Mouse (Mus musculus) embryonic facial prominence, embryonic 15.5 days (tissue): ENCODE results near the gene Hesx1. TPM values are rescaled to one million over a fixed set of nuclear protein-coding genes. Genes with fewer than 3 reads are reported as not detected.

Experiments
- ATAC-seq: fragments of 200-750 bp; cut with Nextera tagmentation; 2 replicates; pipeline ENCODE4 v1.8.0; 2017; ENCODE audit warnings: low read depth, moderate TSS enrichment; ENCODE audit not compliant: insufficient number of reproducible peaks, low FRiP score, low TSS enrichment
- H3K27ac ChIP-seq: fragments of 300-500 bp; sonication (generic); replicated peaks from 2 replicates; pipeline ENCODE4 v1.5.1; 2015; ENCODE audit warnings: mild to moderate bottlenecking, inconsistent platforms
- H3K27me3 ChIP-seq: fragments of 300-500 bp; sonication (generic); 2 replicates; pipeline ENCODE4 v1.6.1; 2015; ENCODE audit warnings: inconsistent platforms
- H3K36me3 ChIP-seq: fragments of 300-500 bp; sonication (generic); 2 replicates; pipeline ENCODE4 v1.6.1; 2015; ENCODE audit warnings: mild to moderate bottlenecking, inconsistent platforms
- H3K4me1 ChIP-seq: fragments of 300-500 bp; sonication (generic); 2 replicates; pipeline ENCODE4 v1.6.1; 2015; ENCODE audit warnings: inconsistent platforms
- H3K4me2 ChIP-seq: fragments of 300-500 bp; sonication (generic); replicated peaks from 2 replicates; pipeline ENCODE4 v1.6.1; 2015; ENCODE audit warnings: mild to moderate bottlenecking, inconsistent platforms
- H3K4me3 ChIP-seq: fragments of 300-500 bp; sonication (generic); replicated peaks from 2 replicates; pipeline ENCODE4 v1.5.1; 2015; ENCODE audit warnings: mild to moderate bottlenecking, inconsistent platforms
- H3K9ac ChIP-seq: fragments of 300-500 bp; sonication (generic); 2 replicates; pipeline ENCODE4 v1.6.1; 2015; ENCODE audit warnings: inconsistent platforms
- H3K9me3 ChIP-seq: fragments of 300-500 bp; sonication (generic); replicated peaks from 2 replicates; pipeline ENCODE4 v1.6.1; 2016; ENCODE audit warnings: inconsistent platforms
- WGBS: fragments of 180-500 bp; shearing (Covaris S2); methylation state at CpG from one replicate; pipeline ENCODE4 v1.1.7; 2015; 5-methylcytosine and 5-hydroxymethylcytosine counted together
- polyA plus RNA-seq: library from polyadenylated mRNA; unstranded; fragments of >200 nt; fragmentation: Nextera tagmentation; extraction: Ambion mirVana; gene quantifications from 2 replicates; pipeline ENCODE4 v1.2.1, GENCODE M21; 2015

The Hesx1 gene
- polyA plus RNA-seq, 1 experiment from 2014 or later, result 0.28 TPM

DNA sequence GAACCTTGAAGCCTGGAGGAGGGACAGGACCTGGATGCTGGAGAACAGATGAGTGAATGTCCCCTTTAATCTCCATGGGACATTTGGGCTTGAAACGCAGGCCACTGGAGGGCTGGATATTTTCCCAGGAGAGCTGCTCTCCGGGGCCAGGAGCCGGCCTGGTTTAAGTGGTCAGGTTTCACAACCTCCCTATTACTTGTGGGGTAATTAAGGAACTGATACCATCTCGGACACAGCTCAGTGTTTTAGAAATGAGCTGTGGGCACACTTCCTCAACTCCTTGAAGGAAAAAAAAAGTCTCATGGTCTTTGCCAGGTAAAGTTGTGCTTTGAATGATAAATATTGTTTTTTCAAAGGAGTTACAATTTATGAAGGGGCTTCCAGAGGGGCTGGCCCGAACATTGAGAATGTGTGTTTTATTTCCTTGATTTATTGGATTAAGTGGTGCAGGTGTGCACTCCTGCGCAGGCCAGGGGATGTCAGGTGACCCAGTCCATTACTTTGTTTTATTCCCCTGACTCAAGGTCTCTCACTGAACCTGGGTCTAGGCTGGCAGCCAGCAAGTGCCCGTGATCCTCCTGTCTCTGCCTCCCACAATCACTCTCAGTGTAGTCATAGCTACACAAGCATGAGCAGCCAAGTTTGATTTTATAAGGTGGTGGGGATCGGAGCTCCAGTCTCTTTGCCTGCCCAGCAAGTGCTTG is 48.2 kb downstream of the Hesx1 start:
- H3K27ac ChIP-seq, result peak overlapping the region; percentile 45; the same call in 1 of the 2 replicates
- H3K4me1 ChIP-seq, result peaks cover 61% of the 10 kb centered on the region
- WGBS, result 42% methylated on average over 8 of the region's 8 CpGs
- H3K27me3 ChIP-seq, result no peaks in the 10 kb centered on the region
- no peaks in the 10 kb centered on the region for H3K9me3 ChIP-seq
- no peak overlapping the region for H3K4me2 ChIP-seq
- no peak for ATAC-seq
- no peak overlapping the region for H3K4me3 ChIP-seq
- no peaks in the 10 kb centered on the region for H3K36me3 ChIP-seq
- H3K9ac ChIP-seq, result no peak overlapping the region

DNA sequence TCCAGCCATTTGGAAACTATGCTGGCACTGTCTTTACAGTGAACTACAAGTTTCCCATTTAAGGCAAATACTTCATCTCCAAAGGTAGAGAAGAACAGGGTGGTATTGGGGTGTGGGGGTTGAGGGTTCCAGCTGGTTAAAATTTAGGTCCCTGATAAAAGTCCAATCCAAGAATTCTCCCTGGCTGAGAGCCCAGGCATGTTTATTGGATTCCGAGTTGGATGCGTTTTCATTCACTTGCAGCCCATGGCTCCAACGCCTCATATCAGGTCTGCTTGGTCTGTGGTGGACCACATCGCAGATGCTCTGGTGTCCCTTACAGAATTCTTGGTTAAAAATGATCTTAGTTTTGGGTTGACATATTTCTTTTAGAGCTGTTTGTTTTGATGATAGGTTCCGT is 49.2 kb downstream of the Hesx1 start:
- 42% methylated on average over 5 of the region's 5 CpGs for WGBS
- H3K27me3 ChIP-seq, result no peaks in the 10 kb centered on the region
- H3K4me1 ChIP-seq, result peaks cover 69% of the 10 kb centered on the region
- 0 out of 2 replicates have a peak overlapping the region, but pooled peaks have one; percentile 4 for H3K4me2 ChIP-seq
- H3K36me3 ChIP-seq, result no peaks in the 10 kb centered on the region
- no peak overlapping the region for H3K4me3 ChIP-seq
- no peaks in the 10 kb centered on the region for H3K9me3 ChIP-seq
- H3K9ac ChIP-seq, result no peak overlapping the region
- peak overlapping the region; percentile 75; the same call in 1 of the 2 replicates for H3K27ac ChIP-seq
- ATAC-seq, result no peak

GRCm38 (mm10) chr14:27044221-27044966 is 50.2 kb downstream of the Hesx1 start:
- Histone ChIP-seq H3K27ac (peak overlapping the region; percentile 75), H3K4me3 (no peak overlapping the region), H3K9ac (no peak overlapping the region), H3K4me1 (peaks cover 71% of the 10 kb centered on the region), H3K27me3 (no peaks in the 10 kb centered on the region), H3K4me2 (0 out of 2 replicates have a peak overlapping the region, but pooled peaks have one; percentile 17), H3K9me3 (no peaks in the 10 kb centered on the region), H3K36me3 (no peaks in the 10 kb centered on the region)
- 4% methylated on average over 11 of the region's 11 CpGs for WGBS
- 0 out of 2 replicates have a peak, but pooled peaks have one; percentile 32 for ATAC-seq

GRCm38 (mm10) chr14:27044967-27045361 is 50.7 kb downstream of the Hesx1 start:
- Histone ChIP-seq H3K27me3 (no peaks in the 10 kb centered on the region), H3K4me2 (0 out of 2 replicates have a peak overlapping the region, but pooled peaks have one; percentile 17), H3K4me3 (no peak overlapping the region), H3K9me3 (no peaks in the 10 kb centered on the region), H3K9ac (no peak overlapping the region), H3K36me3 (no peaks in the 10 kb centered on the region), H3K4me1 (peaks cover 69% of the 10 kb centered on the region), H3K27ac (peak overlapping the region; percentile 75)
- ATAC-seq, result no peak
- 25% methylated on average over 2 of the region's 2 CpGs for WGBS

- no peaks in the 10 kb centered on the region for H3K27me3 ChIP-seq
- no peak overlapping the region for H3K27ac ChIP-seq
- no peaks in the 10 kb centered on the region for H3K36me3 ChIP-seq
- no peak for ATAC-seq
- 36% methylated on average over 8 of the region's 8 CpGs for WGBS
- H3K9ac ChIP-seq, result no peak overlapping the region
- H3K4me2 ChIP-seq, result no peak overlapping the region
- peaks cover 70% of the 10 kb centered on the region for H3K4me1 ChIP-seq
- H3K4me3 ChIP-seq, result no peak overlapping the region
- H3K9me3 ChIP-seq, result no peaks in the 10 kb centered on the region
Measured at GRCm38 (mm10) chr14:27048231-27048956, 54.2 kb downstream of the Hesx1 start.

GRCm38 (mm10) chr14:27050043-27050442 is 55.8 kb downstream of the Hesx1 start:
- no peak for ATAC-seq
- no peaks in the 10 kb centered on the region for H3K27me3 ChIP-seq
- H3K4me1 ChIP-seq, result peaks cover 53% of the 10 kb centered on the region
- no peaks in the 10 kb centered on the region for H3K36me3 ChIP-seq
- H3K9ac ChIP-seq, result no peak overlapping the region
- peak overlapping the region; percentile 63; the same call in 1 of the 2 replicates for H3K27ac ChIP-seq
- 38% methylated on average over 9 of the region's 9 CpGs for WGBS
- no peaks in the 10 kb centered on the region for H3K9me3 ChIP-seq
- H3K4me3 ChIP-seq, result no peak overlapping the region
- no peak overlapping the region for H3K4me2 ChIP-seq

GRCm38 (mm10) chr14:27050560-27051510 is 56.6 kb downstream of the Hesx1 start:
- Histone ChIP-seq H3K9ac (no peak overlapping the region), H3K4me2 (no peak overlapping the region), H3K4me1 (peaks cover 49% of the 10 kb centered on the region)

DNA sequence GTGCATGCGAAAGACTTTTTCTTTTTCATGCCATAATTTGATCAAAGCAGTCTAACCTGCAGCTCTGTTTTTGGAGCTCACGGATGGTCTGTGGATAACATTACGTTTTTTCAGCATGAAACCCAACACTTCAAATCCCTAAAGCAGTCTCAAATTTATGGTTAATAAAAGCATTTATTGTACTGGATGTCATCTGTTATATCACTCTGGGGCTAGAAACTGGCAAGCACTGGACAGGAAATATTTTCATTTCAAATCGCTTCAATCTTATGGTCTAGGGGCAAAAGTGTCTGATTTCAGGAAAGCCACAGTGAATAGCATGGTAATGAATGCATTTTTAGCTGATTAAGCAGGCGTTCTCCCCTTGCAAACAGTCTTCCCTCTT is 57.3 kb downstream of the Hesx1 start:
- 20% methylated on average over 5 of the region's 5 CpGs for WGBS
- H3K4me1 ChIP-seq, result peaks cover 42% of the 10 kb centered on the region
- no peak overlapping the region for H3K4me3 ChIP-seq
- peak overlapping the region; percentile 63 for H3K27ac ChIP-seq
- H3K36me3 ChIP-seq, result no peaks in the 10 kb centered on the region
- H3K9me3 ChIP-seq, result no peaks in the 10 kb centered on the region
- 0 out of 2 replicates have a peak, but pooled peaks have one; percentile 24 for ATAC-seq
- no peak overlapping the region for H3K4me2 ChIP-seq
- no peak overlapping the region for H3K9ac ChIP-seq
- H3K27me3 ChIP-seq, result no peaks in the 10 kb centered on the region

More at GRCm38 (mm10) chr14:27050560-27051510, 56.6 kb downstream of the Hesx1 start:
- 0 out of 2 replicates have a peak, but pooled peaks have one; percentile 2 for ATAC-seq
- Histone ChIP-seq H3K36me3 (no peaks in the 10 kb centered on the region), H3K27ac (peak overlapping the region; percentile 63), H3K9me3 (no peaks in the 10 kb centered on the region), H3K4me3 (no peak overlapping the region), H3K27me3 (no peaks in the 10 kb centered on the region)
- WGBS, result 40% methylated on average over 18 of the region's 18 CpGs
